Mouse (Mus musculus): ENCODE results near the gene Fras1. TPM values are rescaled to one million over a fixed set of nuclear protein-coding genes. Genes with fewer than 3 reads are reported as not detected.

The Fras1 gene
- polyA plus RNA-seq, 1 experiment from 2014 or later = 26.3 TPM

DNA sequence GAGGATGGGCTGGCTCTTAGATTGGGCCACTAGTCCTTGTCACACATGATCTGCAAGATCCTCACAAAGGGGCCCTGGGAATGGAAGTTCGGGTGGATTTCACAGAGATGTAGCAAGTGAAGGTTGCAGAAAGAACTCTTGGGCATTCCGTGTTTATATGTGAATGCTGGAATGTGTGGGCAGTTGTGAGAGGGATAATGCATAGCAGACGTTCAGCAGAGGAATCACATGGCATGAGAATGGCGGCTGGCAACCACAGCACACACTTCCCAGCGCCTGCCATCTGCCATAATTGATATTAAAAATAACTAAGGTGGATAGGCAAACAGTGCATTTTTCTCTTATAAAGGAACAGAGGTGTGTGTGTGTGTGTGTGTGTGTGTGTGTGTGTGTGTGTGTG lies 234.3 kb downstream of the Fras1 start:
- no peak overlapping the region for H3K9ac ChIP-seq
- H3K4me3 ChIP-seq = no peak overlapping the region
- no peaks in the 10 kb centered on the region for H3K4me1 ChIP-seq
- H3K27me3 ChIP-seq = no peaks in the 10 kb centered on the region
- no peaks in the 10 kb centered on the region for H3K9me3 ChIP-seq
- no peak overlapping the region for H3K4me2 ChIP-seq
- H3K27ac ChIP-seq = no peak overlapping the region
- no peaks in the 10 kb centered on the region for H3K36me3 ChIP-seq
- no peak for ATAC-seq (ENCODE audit: borderline replicate concordance, extremely low read depth, low FRiP score, low TSS enrichment)
- 75% methylated on average over 5 of the region's 5 CpGs for WGBS

DNA sequence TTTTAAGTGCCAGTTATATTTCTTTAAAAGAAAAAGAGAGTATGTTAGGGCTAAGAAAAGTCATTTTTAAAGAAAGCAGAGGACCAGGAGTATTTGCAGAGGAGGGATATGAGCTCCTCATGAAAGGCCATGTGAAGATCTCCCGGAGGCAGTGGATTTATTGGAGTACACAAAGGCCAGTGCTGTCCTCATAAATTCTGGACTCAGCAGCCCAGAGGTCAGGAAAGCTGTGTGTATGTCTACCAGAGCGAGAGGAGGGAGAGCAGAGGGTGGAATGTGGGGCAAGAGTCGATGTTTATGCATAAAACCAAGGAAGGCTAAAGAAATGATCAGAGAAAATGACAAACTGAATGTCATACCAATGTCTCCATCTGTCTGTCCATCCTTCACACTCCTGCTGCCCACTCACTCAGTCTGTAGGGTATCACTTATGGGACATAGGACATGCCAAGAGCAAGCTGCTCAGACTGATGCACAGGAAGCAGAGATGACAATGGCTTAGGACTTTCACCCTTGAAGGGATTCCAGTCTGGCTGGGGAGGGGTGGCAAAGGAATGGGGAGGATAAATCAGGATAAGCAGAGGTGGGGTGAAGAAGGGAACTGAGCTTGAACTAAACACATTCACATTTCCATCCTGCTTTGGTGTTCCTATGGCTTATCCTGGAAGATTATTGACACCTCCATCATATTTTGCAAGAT lies 235.0 kb downstream of the Fras1 start:
- no peaks in the 10 kb centered on the region for H3K27me3 ChIP-seq
- no peaks in the 10 kb centered on the region for H3K36me3 ChIP-seq
- WGBS = 48% methylated on average over 3 of the region's 3 CpGs
- no peak overlapping the region for H3K27ac ChIP-seq
- no peak for ATAC-seq (ENCODE audit: borderline replicate concordance, extremely low read depth, low FRiP score, low TSS enrichment)
- no peak overlapping the region for H3K4me2 ChIP-seq
- no peak overlapping the region for H3K4me3 ChIP-seq
- H3K4me1 ChIP-seq = no peaks in the 10 kb centered on the region
- H3K9me3 ChIP-seq = no peaks in the 10 kb centered on the region
- H3K9ac ChIP-seq = no peak overlapping the region

DNA sequence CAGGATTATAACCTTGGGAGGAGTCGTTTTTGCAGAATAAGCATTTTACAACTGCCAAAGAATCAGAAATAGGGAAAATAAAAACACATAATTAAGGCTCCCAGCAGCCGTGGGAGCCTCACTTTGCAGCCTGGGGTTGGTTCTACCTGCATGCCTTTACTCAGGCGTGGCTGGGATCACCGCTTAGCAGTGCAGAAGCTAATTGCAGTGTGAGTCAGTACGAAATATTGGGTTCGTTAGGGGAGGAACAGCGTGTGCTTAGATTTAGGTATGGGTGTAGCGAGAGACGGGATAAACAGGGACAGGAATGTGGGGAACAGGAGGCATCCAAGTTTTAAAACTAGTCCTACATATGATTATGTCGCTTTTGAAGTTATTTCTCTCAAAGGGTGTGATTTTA lies 238.3 kb downstream of the Fras1 start:
- Histone ChIP-seq H3K36me3 (no peaks in the 10 kb centered on the region), H3K4me1 (peaks cover 8% of the 10 kb centered on the region), H3K9ac (no peak overlapping the region), H3K27ac (no peak overlapping the region), H3K27me3 (no peaks in the 10 kb centered on the region), H3K4me3 (no peak overlapping the region), H3K4me2 (no peak overlapping the region), H3K9me3 (no peaks in the 10 kb centered on the region)
- WGBS = 85% methylated on average over 10 of the region's 10 CpGs
- no peak for ATAC-seq (ENCODE audit: borderline replicate concordance, extremely low read depth, low FRiP score, low TSS enrichment)

DNA sequence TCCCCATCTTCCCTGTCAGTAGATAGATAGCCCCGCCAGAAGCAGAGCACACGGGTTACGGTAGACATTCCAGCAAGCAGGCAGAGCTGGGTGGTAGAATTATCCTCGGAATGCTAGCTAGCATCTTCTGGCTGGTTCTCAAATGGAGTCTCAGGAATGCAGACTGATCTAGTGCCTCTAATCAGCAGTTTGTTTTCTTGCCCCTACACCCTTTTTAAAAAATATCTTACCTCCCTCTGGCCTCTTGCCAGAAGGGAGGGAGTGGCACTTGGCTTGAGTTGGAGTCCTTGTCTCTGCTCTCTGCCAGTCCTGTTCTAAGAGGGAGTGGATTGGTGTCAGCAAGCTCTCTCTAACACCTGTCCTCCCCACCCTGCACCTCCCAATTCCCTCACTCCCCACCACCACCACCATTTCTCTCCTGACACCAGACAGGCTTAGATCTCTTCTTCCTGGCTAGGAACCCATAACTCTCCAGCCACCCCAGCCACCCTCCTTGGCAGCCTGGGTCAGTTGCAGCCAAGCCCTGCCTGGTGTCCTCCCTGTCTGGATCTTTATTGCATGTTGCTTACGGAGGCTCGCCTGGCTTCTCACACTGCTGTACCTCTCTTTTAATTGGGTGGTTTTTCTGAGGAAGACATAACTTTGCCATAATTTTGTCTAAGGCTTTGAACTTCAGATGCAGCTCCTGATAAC lies 243.3 kb downstream of the Fras1 start:
- Histone ChIP-seq H3K4me3 (no peak overlapping the region), H3K4me2 (no peak overlapping the region), H3K9ac (no peak overlapping the region), H3K27me3 (no peaks in the 10 kb centered on the region), H3K36me3 (no peaks in the 10 kb centered on the region), H3K27ac (peak overlapping the region; percentile 55; the same call in 1 of the 2 replicates), H3K4me1 (peaks cover 14% of the 10 kb centered on the region), H3K9me3 (no peaks in the 10 kb centered on the region)
- WGBS = 24% methylated on average over 6 of the region's 6 CpGs
- peak; percentile 74 for ATAC-seq (ENCODE audit: borderline replicate concordance, extremely low read depth, low FRiP score, low TSS enrichment)

DNA sequence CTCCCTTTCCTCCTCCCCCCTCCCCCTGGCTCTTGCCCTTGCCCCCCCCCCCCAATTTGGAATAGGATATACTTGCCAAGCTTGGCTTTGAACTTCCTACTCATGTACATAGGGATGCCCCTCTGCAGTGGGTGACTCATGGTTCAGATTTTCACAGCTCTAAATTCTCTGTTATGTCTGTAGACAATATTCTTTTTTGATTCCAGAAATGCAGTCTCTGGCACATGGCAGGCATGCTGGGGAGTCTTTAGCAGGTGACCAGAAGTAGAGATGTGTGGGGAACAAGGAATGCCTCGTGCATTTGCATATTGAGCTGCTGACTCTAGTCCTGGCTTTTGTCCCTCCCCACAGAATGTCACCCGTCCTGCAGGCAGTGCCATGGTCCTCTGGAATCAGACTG lies 244.3 kb downstream of the Fras1 start:
- H3K9me3 ChIP-seq = no peaks in the 10 kb centered on the region
- no peak for ATAC-seq (ENCODE audit: borderline replicate concordance, extremely low read depth, low FRiP score, low TSS enrichment)
- no peaks in the 10 kb centered on the region for H3K27me3 ChIP-seq
- H3K36me3 ChIP-seq = no peaks in the 10 kb centered on the region
- no peak overlapping the region for H3K27ac ChIP-seq
- H3K4me2 ChIP-seq = no peak overlapping the region
- WGBS = 59% methylated on average over 2 of the region's 2 CpGs
- no peak overlapping the region for H3K4me3 ChIP-seq
- no peak overlapping the region for H3K9ac ChIP-seq
- peaks cover 21% of the 10 kb centered on the region for H3K4me1 ChIP-seq

DNA sequence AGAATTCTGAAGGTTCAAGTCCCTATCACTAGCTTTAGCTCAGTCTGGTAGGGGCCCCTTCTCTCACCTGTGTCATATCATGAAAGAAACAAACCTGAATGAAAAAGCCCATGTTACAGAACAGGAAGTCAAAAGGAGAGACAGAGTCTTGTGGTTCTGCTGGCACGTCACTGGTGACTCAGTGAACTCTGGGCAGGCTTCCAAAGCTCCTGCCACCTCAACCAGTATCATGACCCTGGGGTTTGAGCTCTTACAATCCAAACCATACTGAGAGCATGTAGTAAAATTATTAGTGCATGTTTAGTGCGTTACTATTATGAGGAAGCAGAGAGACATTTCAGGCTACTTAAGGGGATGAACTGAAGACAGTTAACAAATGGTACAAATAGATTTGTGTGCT lies 246.5 kb downstream of the Fras1 start:
- Histone ChIP-seq H3K36me3 (no peaks in the 10 kb centered on the region), H3K4me2 (no peak overlapping the region), H3K27me3 (no peaks in the 10 kb centered on the region), H3K4me3 (no peak overlapping the region), H3K9ac (no peak overlapping the region), H3K27ac (no peak overlapping the region), H3K9me3 (no peaks in the 10 kb centered on the region), H3K4me1 (peaks cover 23% of the 10 kb centered on the region)
- ATAC-seq (ENCODE audit: borderline replicate concordance, extremely low read depth, low FRiP score, low TSS enrichment) = no peak
- 76% methylated on average over 2 of the region's 2 CpGs for WGBS

DNA sequence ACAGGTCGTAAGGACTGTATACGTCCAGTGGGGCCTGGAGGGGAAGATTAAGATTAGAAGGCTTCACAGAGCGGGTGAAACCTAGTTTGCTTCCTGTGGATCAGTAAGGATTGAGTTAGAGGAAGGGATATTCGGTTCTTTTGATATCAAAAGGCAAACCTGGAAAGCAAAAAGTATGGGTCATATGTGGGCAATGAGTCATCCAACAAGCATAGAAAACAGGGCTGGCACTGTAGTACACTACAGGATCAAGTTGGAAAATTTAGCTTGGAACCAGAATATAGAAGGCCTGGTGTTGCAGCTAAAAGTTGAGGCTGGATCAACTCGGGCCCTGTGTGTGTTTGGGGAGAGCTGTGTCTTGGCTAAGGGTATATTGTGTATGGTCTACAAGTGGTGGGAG lies 246.9 kb downstream of the Fras1 start:
- Histone ChIP-seq H3K9ac (no peak overlapping the region), H3K4me2 (no peak overlapping the region), H3K27me3 (no peaks in the 10 kb centered on the region), H3K4me1 (peaks cover 23% of the 10 kb centered on the region), H3K27ac (no peak overlapping the region), H3K36me3 (no peaks in the 10 kb centered on the region), H3K9me3 (no peaks in the 10 kb centered on the region), H3K4me3 (no peak overlapping the region)
- no peak for ATAC-seq (ENCODE audit: borderline replicate concordance, extremely low read depth, low FRiP score, low TSS enrichment)
- WGBS = 86% methylated on average over 5 of the region's 5 CpGs

DNA sequence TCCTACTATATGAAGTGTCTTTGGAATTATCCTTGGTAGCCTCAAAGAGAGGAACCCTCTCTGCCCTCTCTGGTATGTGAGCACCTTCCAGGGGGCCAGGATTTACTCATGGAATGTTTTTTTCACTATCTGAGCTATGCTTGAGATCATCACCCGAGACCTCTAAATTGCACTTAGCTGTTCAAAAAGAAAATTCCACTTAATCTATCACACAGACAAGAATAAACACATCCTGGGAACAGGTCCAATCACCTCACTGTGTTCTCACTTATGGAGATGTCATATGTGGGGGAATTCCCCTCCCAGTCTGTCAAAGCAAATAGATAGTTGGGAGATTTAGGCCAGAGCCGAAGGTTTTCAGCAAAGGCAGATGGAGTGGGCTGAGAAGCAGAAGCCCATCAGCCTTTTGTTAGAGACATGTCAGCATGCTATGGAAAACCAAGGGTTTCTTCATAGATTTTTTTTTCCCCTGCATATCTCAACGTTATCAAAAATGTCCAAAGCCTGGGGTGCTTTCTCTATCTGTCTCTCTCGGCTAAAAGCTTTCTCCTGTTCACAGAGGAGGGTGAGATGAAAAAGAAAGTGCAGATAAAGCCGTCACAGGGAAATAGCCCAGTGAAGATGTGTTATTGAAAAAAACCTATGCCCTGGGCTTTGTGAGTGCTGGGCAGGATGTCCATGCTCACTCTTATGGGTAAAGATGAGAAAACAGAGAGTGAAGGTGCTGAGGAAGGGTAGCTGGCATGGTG lies 249.0 kb downstream of the Fras1 start:
- WGBS = 18% methylated on average over 5 of the region's 5 CpGs
- no peaks in the 10 kb centered on the region for H3K27me3 ChIP-seq
- H3K9ac ChIP-seq = no peak overlapping the region
- no peak overlapping the region for H3K4me3 ChIP-seq
- H3K27ac ChIP-seq = 0 out of 2 replicates have a peak overlapping the region, but pooled peaks have one; percentile 3
- no peaks in the 10 kb centered on the region for H3K36me3 ChIP-seq
- no peaks in the 10 kb centered on the region for H3K9me3 ChIP-seq
- H3K4me2 ChIP-seq = no peak overlapping the region
- ATAC-seq (ENCODE audit: borderline replicate concordance, extremely low read depth, low FRiP score, low TSS enrichment) = peak; percentile 79; the same call in 1 of the 2 replicates
- peaks cover 9% of the 10 kb centered on the region; the same call in 1 of the 2 replicates for H3K4me1 ChIP-seq

DNA sequence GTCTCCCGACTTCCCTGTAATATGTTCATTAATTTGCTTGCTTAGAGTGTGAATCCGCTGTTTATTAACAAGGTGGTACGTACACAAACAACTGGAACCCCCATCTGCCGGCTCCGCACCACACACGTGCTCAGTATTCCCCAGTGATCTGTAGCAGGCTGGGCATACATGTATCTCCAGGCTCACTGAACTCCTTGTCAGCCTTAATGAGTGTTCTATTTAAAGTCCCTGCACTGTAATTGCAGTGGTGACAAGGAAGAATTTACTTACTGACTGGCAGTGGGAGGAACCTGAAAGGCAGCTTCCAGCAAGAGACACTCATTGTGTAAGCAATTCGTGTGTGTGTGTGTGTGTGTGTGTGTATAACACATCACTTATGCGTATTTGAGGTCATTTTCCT lies 256.1 kb downstream of the Fras1 start:
- no peak overlapping the region for H3K9ac ChIP-seq
- H3K36me3 ChIP-seq = no peaks in the 10 kb centered on the region
- H3K9me3 ChIP-seq = no peaks in the 10 kb centered on the region
- no peaks in the 10 kb centered on the region for H3K4me1 ChIP-seq
- H3K4me3 ChIP-seq = no peak overlapping the region
- H3K27ac ChIP-seq = no peak overlapping the region
- no peak overlapping the region for H3K4me2 ChIP-seq
- 55% methylated on average over 8 of the region's 8 CpGs for WGBS
- ATAC-seq (ENCODE audit: borderline replicate concordance, extremely low read depth, low FRiP score, low TSS enrichment) = no peak
- no peaks in the 10 kb centered on the region for H3K27me3 ChIP-seq

DNA sequence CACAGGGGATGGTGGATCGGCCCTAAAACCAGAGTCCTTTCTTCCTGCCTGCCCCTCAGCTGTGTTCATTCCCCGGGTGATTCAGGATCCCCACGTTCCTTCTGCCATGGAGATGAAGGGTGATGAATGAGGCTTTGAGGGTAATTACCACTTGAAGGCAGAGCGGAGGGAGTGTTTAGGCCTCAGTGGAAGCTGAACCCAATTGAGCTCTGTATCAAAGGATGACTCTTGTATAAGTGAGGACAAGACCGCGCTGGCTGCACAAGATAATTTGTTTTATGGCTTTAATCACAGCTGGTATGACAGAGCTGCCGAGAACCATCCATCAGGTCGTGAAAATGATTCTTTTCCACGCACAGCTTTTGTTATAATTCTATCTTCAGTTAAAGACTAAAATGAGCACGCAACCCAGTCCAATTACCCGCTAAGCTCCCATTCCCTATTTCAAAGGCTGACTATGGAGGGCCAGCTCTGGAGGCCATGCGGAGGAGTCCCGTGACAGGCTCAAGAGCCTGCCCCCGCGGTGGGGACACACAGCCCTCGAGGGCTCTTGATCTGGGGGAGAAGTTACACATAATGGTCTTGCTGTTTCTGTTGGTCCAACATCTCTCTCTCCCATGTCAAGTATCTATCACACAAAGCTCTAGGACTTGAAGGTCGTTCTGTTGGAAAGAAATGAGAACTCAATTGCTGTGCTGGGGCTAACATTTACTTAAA lies 261.5 kb downstream of the Fras1 start:
- Histone ChIP-seq H3K4me2 (no peak overlapping the region), H3K27ac (no peak overlapping the region), H3K4me3 (no peak overlapping the region), H3K9ac (no peak overlapping the region), H3K9me3 (no peaks in the 10 kb centered on the region), H3K36me3 (no peaks in the 10 kb centered on the region), H3K27me3 (no peaks in the 10 kb centered on the region), H3K4me1 (no peaks in the 10 kb centered on the region)
- no peak for ATAC-seq (ENCODE audit: borderline replicate concordance, extremely low read depth, low FRiP score, low TSS enrichment)
- 63% methylated on average over 17 of the region's 17 CpGs for WGBS

DNA sequence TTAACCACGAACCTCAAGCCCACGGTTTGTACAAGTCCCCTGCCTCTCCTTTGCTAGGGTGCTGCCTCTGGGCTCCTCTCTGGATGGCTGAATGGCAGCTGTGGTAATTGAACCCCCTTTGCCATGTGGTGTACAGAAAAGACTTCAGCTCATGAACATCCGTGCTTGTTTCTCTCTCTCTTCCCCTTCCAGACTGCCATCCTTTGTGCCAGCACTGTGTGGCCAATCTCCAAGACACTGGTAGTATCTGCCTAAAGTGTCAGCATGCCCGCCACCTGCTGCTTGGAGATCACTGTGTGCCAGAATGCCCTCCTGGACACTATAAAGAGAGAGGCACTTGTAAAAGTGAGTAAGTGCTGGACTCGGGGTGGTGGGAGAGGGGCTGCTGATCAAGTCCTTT lies 262.1 kb downstream of the Fras1 start:
- H3K9ac ChIP-seq = no peak overlapping the region
- no peak overlapping the region for H3K4me3 ChIP-seq
- 75% methylated on average over 5 of the region's 5 CpGs for WGBS
- no peaks in the 10 kb centered on the region for H3K4me1 ChIP-seq
- ATAC-seq (ENCODE audit: borderline replicate concordance, extremely low read depth, low FRiP score, low TSS enrichment) = no peak
- H3K27me3 ChIP-seq = no peaks in the 10 kb centered on the region
- no peak overlapping the region for H3K4me2 ChIP-seq
- no peaks in the 10 kb centered on the region for H3K36me3 ChIP-seq
- H3K9me3 ChIP-seq = no peaks in the 10 kb centered on the region
- H3K27ac ChIP-seq = no peak overlapping the region
